Mouse (Mus musculus) 3T3-L1 (cell line): ENCODE measurements around the gene Arhgef10l.

Source experiments
- DNase-seq: peaks from one replicate; pipeline ENCODE4 v3.0.0-alpha.2; 2015; ENCODE audit warnings: low read depth, low spot score

Arhgef10l gene

GRCm38 (mm10) chr4:140694551-140695060 lies 28.8 kb upstream of the Arhgef10l start:
- DNase-seq: no peak

DNA sequence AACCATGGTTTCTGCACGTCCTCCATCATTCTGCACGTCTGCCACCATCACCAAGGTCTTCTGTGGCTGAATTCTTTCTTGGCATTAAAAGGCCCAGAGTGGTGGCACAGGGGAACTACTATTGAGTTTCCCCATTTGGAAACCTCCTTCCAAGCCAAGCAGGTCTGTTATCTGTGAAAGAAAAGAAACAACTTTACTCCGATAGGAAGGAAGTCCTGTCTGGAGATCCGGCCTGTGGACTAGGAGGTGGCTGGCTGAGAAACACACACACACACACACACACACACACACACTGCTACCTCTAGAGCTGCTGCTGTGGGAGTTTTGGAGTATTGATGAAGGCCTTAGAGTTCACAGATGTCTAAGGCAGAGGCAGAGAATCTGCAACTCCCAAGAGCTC lies 27.7 kb upstream of the Arhgef10l start:
- DNase-seq: no peak

- DNase-seq: no peak
Observed at GRCm38 (mm10) chr4:140691481-140691880, 25.7 kb upstream of the Arhgef10l start.

- no peak for DNase-seq
Observed at GRCm38 (mm10) chr4:140689873-140690655, 24.3 kb upstream of the Arhgef10l start.

DNA sequence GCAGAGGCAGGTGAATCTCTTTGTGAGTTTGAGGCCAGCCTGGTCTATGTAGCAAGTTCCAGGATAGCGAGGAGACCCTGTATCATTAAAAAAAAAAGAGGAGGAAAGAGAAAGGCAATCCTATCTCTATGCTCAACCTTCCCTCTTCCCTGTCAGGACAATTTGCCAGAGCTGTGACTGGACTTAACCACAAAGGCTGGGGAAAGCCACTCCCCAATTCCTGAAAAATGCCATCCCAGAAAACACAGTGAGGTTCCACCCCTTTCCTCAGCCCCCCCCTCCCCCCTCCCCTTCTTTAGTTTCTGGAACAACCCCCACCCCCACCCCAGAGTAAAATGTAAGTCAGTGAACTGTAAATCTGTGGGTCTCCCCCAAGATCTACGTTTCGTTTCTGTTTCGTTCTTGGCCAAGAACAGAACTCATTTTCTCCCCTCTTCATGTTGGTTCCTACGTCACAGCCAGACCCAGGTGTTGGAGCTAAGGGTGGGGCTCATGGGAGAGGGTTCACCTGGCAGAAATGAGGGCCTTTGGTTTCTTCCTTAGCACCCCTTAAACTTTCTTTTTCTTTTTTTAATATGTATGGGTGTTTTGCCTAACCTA lies 23.1 kb upstream of the Arhgef10l start:
- peak; percentile 87 for DNase-seq

DNA sequence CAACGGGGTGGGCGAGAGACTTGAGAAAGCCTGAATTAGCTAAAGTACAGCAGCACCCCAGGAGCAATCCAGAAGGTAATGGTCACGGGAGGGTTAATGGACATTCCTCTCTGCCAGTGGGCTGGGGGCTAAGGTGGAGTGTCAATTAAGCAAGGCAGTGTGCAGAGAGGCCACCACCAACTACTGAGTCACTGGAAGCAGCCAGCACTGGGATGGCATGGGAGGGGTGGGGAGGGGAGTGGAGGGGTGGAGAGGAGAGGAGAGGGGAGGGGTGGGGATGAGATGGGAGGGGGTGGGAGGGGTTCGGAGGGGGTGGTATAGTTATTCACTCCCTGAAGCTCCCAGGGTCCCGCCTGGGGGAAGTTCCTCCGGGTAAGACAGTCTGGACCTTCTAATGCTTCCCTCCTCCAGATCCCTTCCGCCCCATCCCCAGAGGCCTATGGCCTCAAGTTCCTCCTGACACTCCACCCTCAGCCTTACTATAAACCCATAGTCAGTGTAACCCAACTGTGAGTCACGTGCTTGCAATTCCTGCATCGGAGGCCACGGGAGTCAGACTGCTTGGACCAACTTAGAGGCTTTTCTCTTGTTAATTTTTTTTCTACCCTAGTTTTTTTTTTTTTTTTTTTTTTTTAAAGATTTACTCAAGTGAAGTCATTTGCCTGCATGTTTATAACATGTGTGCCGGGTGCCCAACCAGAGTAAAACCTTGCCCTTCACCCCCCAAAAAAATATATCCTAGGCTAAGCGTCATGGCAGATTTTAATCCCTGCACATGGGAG lies 22.4 kb upstream of the Arhgef10l start:
- peak; percentile 93 for DNase-seq

DNA sequence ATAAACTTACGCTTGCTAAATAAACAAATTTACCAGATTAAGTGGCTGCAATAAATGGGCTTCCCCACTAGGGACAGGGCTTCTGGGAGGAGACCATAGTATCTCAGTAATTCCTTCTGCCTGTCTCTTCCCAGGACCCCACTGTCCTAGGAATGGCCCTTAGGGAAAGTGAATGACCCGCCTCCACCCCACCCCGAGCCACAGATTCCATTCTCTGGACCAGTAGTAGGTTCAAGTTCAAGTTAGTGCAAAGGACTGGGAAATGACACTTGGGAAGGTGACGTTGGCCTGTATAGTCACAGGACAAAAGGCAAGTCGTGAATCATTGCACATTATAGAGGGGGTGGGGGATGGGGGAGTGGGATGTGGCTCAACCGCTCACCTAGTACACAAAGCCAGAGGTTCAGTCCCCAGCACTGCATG lies 19.1 kb upstream of the Arhgef10l start:
- DNase-seq: no peak

DNA sequence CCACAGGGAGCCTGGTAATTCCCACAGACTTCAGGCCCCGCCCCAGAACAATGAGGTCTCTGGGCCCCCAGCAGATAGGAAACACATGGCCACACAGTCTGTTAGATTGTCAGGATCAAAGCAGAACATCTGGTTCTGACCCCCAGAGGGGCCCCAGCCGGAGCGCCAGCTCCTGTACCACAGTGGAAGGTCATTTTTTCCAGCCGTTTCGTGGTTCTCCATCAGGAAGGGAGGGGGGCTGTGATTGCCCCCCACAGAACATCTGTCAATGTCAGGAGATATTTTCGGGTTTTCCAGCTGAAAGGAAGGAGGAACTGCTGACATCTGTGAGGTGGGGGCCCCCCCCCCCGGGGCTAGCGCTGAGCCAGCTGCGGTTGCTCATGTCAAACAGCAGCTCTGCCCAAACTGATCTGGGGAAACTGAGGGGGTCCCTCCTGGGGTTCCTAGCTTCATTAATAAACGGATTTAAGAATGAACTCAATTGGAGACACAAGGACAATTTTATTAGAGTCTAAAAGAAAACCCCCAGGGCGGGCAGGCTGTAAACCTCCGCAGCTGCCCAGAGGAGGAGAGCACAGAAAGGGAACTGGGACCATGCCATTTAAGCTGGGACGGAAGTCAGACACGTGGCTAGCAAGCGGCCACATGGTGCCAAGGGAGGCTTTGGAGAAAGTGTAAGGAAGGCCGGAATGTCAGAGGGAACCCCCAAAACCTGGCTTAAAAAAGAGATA lies 18.5 kb upstream of the Arhgef10l start:
- DNase-seq: no peak

DNA sequence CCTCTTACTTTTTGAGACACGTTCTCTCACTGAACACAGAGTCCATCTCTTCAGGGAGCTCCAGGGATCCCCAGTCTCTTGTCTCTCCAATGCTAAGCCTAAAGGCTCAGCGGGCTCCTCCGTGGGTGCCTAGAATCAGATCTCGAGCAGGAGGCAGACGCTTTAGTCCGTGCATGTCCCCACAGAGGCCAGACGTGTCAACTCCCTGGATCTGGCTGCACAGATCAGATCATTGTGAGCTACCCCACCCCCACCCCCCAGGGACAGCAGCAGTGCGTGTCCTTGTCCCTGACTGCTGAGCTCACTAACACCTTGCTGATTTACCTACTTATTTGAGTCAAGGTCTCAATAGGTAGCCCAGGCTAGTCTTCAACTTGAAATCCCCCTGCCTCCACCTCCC lies 17.8 kb upstream of the Arhgef10l start:
- no peak for DNase-seq

- DNase-seq: no peak
Observed at GRCm38 (mm10) chr4:140680731-140681397, 15.1 kb upstream of the Arhgef10l start.

GRCm38 (mm10) chr4:140679723-140680380 lies 14.0 kb upstream of the Arhgef10l start:
- peak; percentile 90 for DNase-seq

DNA sequence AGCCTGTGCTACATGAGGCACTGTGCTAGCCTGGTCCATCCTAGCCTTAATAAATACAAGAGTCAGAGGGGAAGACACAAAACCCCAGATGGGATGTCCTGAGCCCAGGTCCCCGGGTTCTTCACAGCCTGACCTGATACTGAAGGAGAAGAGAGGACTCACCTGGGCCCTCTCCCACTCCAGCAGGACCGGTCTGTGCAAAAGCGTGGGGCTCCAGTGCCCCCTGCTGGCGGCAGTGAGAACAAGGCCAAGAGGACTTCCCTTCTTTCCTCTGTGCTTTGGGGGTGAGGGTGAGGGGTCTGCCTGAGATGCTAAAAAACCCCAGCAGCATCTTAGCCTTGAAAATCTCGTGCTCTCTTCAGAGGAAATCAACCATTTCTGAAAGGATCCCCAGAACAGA lies 13.2 kb upstream of the Arhgef10l start:
- no peak for DNase-seq

DNA sequence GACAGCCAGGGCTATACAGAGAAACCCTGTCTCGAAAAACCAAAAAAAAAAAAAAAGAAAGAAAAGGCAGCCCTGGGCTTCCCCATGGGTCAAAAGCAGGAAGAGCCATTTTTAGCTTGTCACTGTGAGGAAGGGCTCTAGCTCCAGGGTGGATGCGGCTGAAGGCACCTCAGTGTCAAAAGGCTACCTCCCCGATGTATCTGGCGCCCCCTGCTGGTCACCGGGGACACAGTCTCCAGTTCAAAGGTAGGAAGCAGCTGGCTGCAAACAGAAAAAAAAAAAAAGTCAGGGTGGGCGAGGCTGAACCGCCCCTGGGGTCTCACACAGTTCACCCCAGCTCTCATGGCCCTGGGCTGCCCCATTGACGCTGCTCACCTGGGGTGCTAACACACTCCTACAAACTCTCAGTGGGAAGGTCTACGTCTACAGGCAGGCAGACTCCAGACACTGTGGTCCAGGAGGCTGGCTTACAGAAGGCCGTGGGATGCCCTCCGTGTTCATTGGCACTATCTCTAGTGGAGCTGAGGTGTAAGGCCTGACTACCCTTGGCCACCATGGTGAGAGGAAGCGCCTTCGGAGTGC lies 8.6 kb upstream of the Arhgef10l start:
- DNase-seq: peak; percentile 85

- no peak for DNase-seq
Observed at GRCm38 (mm10) chr4:140673527-140674264, 7.9 kb upstream of the Arhgef10l start.

GRCm38 (mm10) chr4:140667802-140668201 lies 2.0 kb upstream of the Arhgef10l start:
- DNase-seq: peak; percentile 83

- no peak for DNase-seq
Observed at GRCm38 (mm10) chr4:140665053-140665452, 759 bp downstream of the Arhgef10l start.

GRCm38 (mm10) chr4:140662882-140663585 lies 2.8 kb downstream of the Arhgef10l start:
- DNase-seq: no peak

GRCm38 (mm10) chr4:140662453-140662852 lies 3.4 kb downstream of the Arhgef10l start:
- DNase-seq: no peak
